Mouse (Mus musculus): ENCODE results near the gene Zfp709.
"Not testable (repeated sequence)": the region's sequence is repeated elsewhere in the genome, so short reads cannot be mapped to it uniquely, and the experiment has no call there.

- TF ChIP-seq POLR2A (IDR thresholded peaks at IDR 0.05; ENCODE audit: control insufficient read depth in 1 of 2, insufficient read depth in 1 of 2, low read depth in 1 of 2, low read length in 2 of 2, poor library complexity in 1 of 2); POLR2AphosphoS2 (IDR thresholded peaks at IDR 0.05; ENCODE audit: low read length); TCF12 (IDR thresholded peaks at IDR 0.05; ENCODE audit: low read depth, low read length); EP300 (IDR thresholded peaks at IDR 0.05; ENCODE audit: low read depth in 1 of 2, low read length in 2 of 2); KAT2A (conservative IDR thresholded peaks at IDR 0.05; ENCODE audit: low read depth, low read length); ZKSCAN1 (IDR thresholded peaks at IDR 0.05; ENCODE audit: low read depth, low read length); MAZ (IDR thresholded peaks at IDR 0.05; ENCODE audit: low read depth, low read length); GATA1 (IDR thresholded peaks at IDR 0.05; ENCODE audit: low read depth, low read length); TAL1 (IDR thresholded peaks at IDR 0.05; ENCODE audit: low read length); CHD1 (IDR thresholded peaks at IDR 0.05; ENCODE audit: low read depth, low read length); NRF1 (IDR thresholded peaks at IDR 0.05; ENCODE audit: insufficient read depth, low read depth, low read length, poor library complexity, severe bottlenecking); HCFC1 (IDR thresholded peaks at IDR 0.05; ENCODE audit: low read depth, low read length); POLR2AphosphoS5 (IDR thresholded peaks at IDR 0.05; ENCODE audit: borderline replicate concordance, low read depth, low read length); MYB (IDR thresholded peaks at IDR 0.05; ENCODE audit: low read depth, low read length): not testable (repeated sequence)
Measured at GRCm38 (mm10) chr8:71841201-71841817, 40.5 kb upstream of the Zfp709 start.

Measured in MEL (cell line).